Mouse (Mus musculus) kidney, embryonic 16.5 days (tissue): ENCODE measurements around the gene Rexo4. TPM values are rescaled to one million over a fixed set of nuclear protein-coding genes. Genes with fewer than 3 reads are reported as not detected.

ENCODE experiments used
- ATAC-seq: fragments of 200-750 bp; cut with Nextera tagmentation; 2 replicates; pipeline ENCODE4 v1.8.0; 2017; ENCODE audit warnings: moderate TSS enrichment; ENCODE audit not compliant: low FRiP score, low TSS enrichment
- H3K27ac ChIP-seq: fragments of 300-500 bp; sonication (generic); 2 replicates; pipeline ENCODE4 v1.5.1; 2014; ENCODE audit warnings: low read length
- H3K27me3 ChIP-seq: fragments of 300-500 bp; sonication (generic); 2 replicates; pipeline ENCODE4 v1.6.1; 2014; ENCODE audit warnings: low read length, control low read depth, mixed read lengths; ENCODE audit not compliant: insufficient read depth
- H3K36me3 ChIP-seq: fragments of 300-500 bp; sonication (generic); 2 replicates; pipeline ENCODE4 v1.6.1; 2014; ENCODE audit warnings: low read length, control low read depth, mixed read lengths; ENCODE audit not compliant: insufficient read depth
- H3K4me1 ChIP-seq: fragments of 300-500 bp; sonication (generic); 2 replicates; pipeline ENCODE4 v1.6.1; 2014; ENCODE audit warnings: low read length, control low read depth, mixed read lengths; ENCODE audit not compliant: insufficient read depth
- H3K4me2 ChIP-seq: fragments of 300-500 bp; sonication (generic); replicated peaks from 2 replicates; pipeline ENCODE4 v1.6.1; 2014; ENCODE audit warnings: low read depth, low read length
- H3K4me3 ChIP-seq: fragments of 300-500 bp; sonication (generic); 2 replicates; pipeline ENCODE4 v1.5.1; 2014; ENCODE audit warnings: mild to moderate bottlenecking, low read length
- H3K9ac ChIP-seq: fragments of 300-500 bp; sonication (generic); replicated peaks from 2 replicates; pipeline ENCODE4 v1.6.1; 2014; ENCODE audit warnings: low read length
- H3K9me3 ChIP-seq: fragments of 300-500 bp; sonication (generic); 2 replicates; pipeline ENCODE4 v1.6.1; 2016; ENCODE audit warnings: low read length, control low read depth
- WGBS: fragments of 180-500 bp; shearing (Covaris S2); extraction: QIAGEN DNeasy Blood & Tissue Kit; methylation state at CpG from one replicate; pipeline ENCODE4 v1.1.7; 2014; 5-methylcytosine and 5-hydroxymethylcytosine counted together
- polyA plus RNA-seq: library from polyadenylated mRNA; unstranded; fragments of >200 nt; fragmentation: Nextera tagmentation; extraction: Ambion mirVana; gene quantifications from 2 replicates; pipeline ENCODE4 v1.2.1, GENCODE M21; 2015

Gene Rexo4
- polyA plus RNA-seq, 1 experiment from 2014 or later = 52.6 TPM

GRCm38 (mm10) chr2:26951346-26951905 is 12.8 kb downstream of the Rexo4 start:
- H3K36me3 ChIP-seq = peaks cover 46% of the 10 kb centered on the region

DNA sequence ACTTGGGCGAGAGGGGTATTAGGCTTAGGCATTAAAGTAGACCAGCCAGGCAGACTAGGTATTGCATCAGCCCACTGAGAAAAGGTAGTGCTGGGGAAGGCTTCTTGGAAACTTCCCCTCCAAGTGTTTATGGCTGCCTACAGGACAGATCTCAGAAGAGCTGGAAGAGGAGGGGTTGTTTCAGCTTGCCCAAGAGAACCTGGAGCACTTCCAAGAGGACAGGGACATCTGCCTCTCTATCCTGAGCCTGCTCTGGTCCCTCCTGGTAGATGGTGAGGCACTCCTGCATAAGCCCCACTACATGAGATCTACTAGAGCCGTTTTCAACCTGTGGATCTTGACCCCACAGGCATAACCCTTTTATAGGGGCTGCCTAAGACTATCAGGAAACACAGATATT is 13.8 kb downstream of the Rexo4 start:
- ATAC-seq = no peak
- Histone ChIP-seq H3K4me2 (no peak overlapping the region), H3K27me3 (no peaks in the 10 kb centered on the region), H3K9ac (no peak overlapping the region), H3K27ac (no peak overlapping the region), H3K4me1 (no peaks in the 10 kb centered on the region), H3K36me3 (peaks cover 36% of the 10 kb centered on the region), H3K9me3 (no peaks in the 10 kb centered on the region), H3K4me3 (no peak overlapping the region)
- WGBS = 86% methylated on average over 2 of the region's 2 CpGs

More at GRCm38 (mm10) chr2:26951346-26951905, 12.8 kb downstream of the Rexo4 start:
- Histone ChIP-seq H3K27ac (no peak overlapping the region), H3K4me2 (no peak overlapping the region), H3K27me3 (no peaks in the 10 kb centered on the region), H3K9me3 (no peaks in the 10 kb centered on the region), H3K4me1 (no peaks in the 10 kb centered on the region), H3K4me3 (no peak overlapping the region), H3K9ac (no peak overlapping the region)
- ATAC-seq = no peak
- 89% methylated on average over 8 of the region's 8 CpGs for WGBS

- H3K36me3 ChIP-seq = no peaks in the 10 kb centered on the region
- no peaks in the 10 kb centered on the region for H3K27me3 ChIP-seq
- no peak for ATAC-seq
- 74% methylated on average over 3 of the region's 3 CpGs for WGBS
- no peak overlapping the region for H3K4me2 ChIP-seq
- no peak overlapping the region for H3K27ac ChIP-seq
- no peak overlapping the region for H3K4me3 ChIP-seq
- no peaks in the 10 kb centered on the region for H3K9me3 ChIP-seq
- H3K4me1 ChIP-seq = no peaks in the 10 kb centered on the region
- H3K9ac ChIP-seq = no peak overlapping the region
These were observed 20.9 kb downstream of the Rexo4 start for GRCm38 (mm10) chr2:26943253-26943652.

GRCm38 (mm10) chr2:26941539-26941938 is 22.6 kb downstream of the Rexo4 start:
- 42% methylated on average over 5 of the region's 5 CpGs for WGBS
- ATAC-seq = no peak
- Histone ChIP-seq H3K4me1 (no peaks in the 10 kb centered on the region), H3K9me3 (no peaks in the 10 kb centered on the region), H3K27ac (no peak overlapping the region), H3K9ac (no peak overlapping the region), H3K4me2 (no peak overlapping the region), H3K4me3 (no peak overlapping the region), H3K27me3 (no peaks in the 10 kb centered on the region), H3K36me3 (no peaks in the 10 kb centered on the region)

DNA sequence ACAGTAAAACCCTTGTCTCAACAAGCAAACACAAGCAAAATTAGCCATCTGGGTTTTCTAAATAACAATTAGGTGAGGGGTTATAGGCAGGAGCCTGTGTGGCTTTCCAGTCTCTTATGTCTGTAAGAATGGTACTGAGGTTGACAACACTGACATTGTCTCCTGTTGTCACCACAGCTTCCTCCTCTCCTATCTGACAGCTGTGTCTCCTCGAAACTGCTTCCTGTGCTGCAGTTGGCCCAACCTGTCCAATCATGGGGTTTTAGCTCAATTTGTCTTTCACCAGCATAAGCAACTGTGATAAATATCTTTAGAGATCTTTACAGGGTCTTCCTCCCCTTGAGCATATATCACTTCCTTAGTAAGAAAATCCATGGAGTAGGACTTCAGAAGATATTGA is 27.8 kb downstream of the Rexo4 start:
- H3K9ac ChIP-seq = no peak overlapping the region
- no peaks in the 10 kb centered on the region for H3K27me3 ChIP-seq
- WGBS = 65% methylated on average over 1 of the region's 1 CpGs
- no peak overlapping the region for H3K4me3 ChIP-seq
- no peaks in the 10 kb centered on the region for H3K9me3 ChIP-seq
- no peak for ATAC-seq
- H3K36me3 ChIP-seq = no peaks in the 10 kb centered on the region
- H3K4me1 ChIP-seq = peaks cover 12% of the 10 kb centered on the region
- H3K4me2 ChIP-seq = no peak overlapping the region
- H3K27ac ChIP-seq = no peak overlapping the region

DNA sequence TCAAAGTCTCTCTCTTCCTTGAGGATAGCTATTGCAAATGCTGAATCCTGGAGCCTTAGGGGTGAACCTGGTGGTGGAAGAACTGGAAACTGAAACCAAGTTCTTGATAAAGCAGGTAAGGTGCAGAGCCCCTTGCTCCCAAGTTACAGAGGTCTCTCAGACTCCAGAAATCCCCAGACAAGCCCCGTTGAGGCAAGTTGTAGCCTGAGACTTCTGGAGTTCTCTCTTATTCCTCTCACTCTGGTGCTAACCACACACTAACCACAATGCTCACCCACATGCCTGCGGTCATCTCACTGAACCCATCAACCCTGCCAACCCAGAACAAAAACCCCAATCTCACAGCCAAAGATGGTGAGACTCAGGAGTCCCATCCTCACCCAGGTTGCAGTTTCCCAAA is 28.9 kb downstream of the Rexo4 start:
- peaks cover 9% of the 10 kb centered on the region for H3K36me3 ChIP-seq

DNA sequence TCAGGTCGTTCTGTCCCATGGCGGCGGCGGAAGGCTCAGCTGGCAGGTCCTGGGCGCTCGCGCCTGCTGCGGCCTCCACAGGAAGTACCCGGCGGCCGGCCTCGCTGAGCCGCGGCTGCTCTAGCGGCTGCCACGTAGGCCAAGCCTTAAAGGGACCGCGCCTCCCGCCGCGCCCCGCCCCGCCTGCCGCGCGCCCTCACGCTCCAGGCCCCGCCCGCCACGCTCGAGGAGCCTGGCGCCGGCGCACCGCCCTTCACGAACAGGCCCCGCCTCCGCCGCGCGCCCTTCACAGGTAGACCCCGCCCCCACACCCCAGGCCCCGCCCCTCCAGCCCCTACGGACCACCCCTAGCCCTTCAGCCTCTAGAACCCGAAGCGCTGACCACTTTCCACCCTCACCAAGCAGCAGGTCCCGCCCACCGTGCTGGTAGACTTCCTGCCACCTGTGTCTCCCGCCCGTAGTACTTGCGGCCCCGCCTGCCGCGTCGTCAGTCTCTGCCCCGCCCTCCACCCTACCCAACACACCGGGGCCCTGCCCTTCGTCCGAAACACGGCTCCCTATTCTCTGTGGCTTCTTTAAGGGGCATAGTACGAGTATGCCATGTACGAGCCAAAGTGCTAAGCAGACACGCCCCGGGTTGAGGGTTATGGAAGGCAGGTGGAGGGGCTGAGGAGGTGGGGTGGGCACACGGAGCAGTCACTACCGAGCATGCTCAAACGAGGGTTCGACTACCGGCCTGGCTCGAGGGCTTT is 30.7 kb downstream of the Rexo4 start, which contains the start of the genes Surf4 and Stkld1:
TSS of gene Surf4 (minus strand) at position 625 of the 752 bp plus-strand sequence.
TSS of gene Stkld1 (plus strand) at position 744 of the 752 bp plus-strand sequence.
- peak within 1 kb of the TSS; percentile 93 for H3K27ac ChIP-seq
- H3K36me3 ChIP-seq = peaks cover 21% of the 10 kb centered on the region
- no peaks in the 10 kb centered on the region for H3K27me3 ChIP-seq
- H3K9me3 ChIP-seq = no peaks in the 10 kb centered on the region
- under 1% methylated on average over 51 of the region's 70 CpGs for WGBS
- H3K4me3 ChIP-seq = peak within 1 kb of the TSS; percentile 68
- peak within 1 kb of the TSS; percentile 75 for H3K4me2 ChIP-seq
- H3K4me1 ChIP-seq = peaks cover 20% of the 10 kb centered on the region
- peak within 1 kb of the TSS; percentile 99 for H3K9ac ChIP-seq
- ATAC-seq = peak; percentile 96

More for the DNA sequence above, 28.9 kb downstream of the Rexo4 start:
- H3K9ac ChIP-seq = no peak overlapping the region
- no peak overlapping the region for H3K27ac ChIP-seq
- no peak overlapping the region for H3K4me3 ChIP-seq
- H3K4me1 ChIP-seq = peaks cover 20% of the 10 kb centered on the region
- no peak overlapping the region for H3K4me2 ChIP-seq
- H3K9me3 ChIP-seq = no peaks in the 10 kb centered on the region
- H3K27me3 ChIP-seq = no peaks in the 10 kb centered on the region
- WGBS = 86% methylated on average over 2 of the region's 2 CpGs
- no peak for ATAC-seq

- Histone ChIP-seq H3K36me3 (peaks cover 26% of the 10 kb centered on the region), H3K4me1 (peaks cover 20% of the 10 kb centered on the region), H3K4me3 (peak overlapping the region; percentile 68), H3K9ac (peak overlapping the region; percentile 99), H3K9me3 (no peaks in the 10 kb centered on the region), H3K4me2 (peak overlapping the region; percentile 65), H3K27me3 (no peaks in the 10 kb centered on the region), H3K27ac (peak overlapping the region; percentile 93)
- ATAC-seq = no peak; the same call in none of the 2 replicates
- WGBS = under 1% methylated on average over 45 of the region's 49 CpGs
These were observed 31.5 kb downstream of the Rexo4 start for GRCm38 (mm10) chr2:26932473-26933303.

DNA sequence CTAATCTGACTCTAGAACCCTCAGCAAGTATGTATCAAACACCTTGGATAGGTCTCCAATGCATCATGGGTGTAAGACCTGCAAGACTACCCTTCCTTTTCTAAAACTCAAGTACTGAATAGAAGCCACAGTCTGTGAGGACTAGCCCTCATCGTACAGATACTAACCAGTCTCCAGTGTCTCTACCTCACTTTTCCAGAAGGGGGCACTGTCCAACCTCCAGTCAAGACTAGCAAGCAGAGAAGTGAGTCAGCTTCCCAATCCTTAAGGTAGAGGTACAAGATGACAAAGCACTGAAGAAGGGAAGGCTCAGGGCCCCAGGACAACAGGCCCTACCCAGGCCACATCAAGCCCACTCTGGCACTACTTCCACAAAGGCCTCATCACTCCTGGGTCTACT is 33.8 kb downstream of the Rexo4 start:
- WGBS = 50% methylated on average over 1 of the region's 1 CpGs
- no peak for ATAC-seq
- H3K9me3 ChIP-seq = no peaks in the 10 kb centered on the region
- H3K27me3 ChIP-seq = no peaks in the 10 kb centered on the region
- H3K9ac ChIP-seq = no peak overlapping the region
- peaks cover 20% of the 10 kb centered on the region for H3K4me1 ChIP-seq
- no peak overlapping the region for H3K4me2 ChIP-seq
- peaks cover 38% of the 10 kb centered on the region for H3K36me3 ChIP-seq
- no peak overlapping the region for H3K27ac ChIP-seq
- H3K4me3 ChIP-seq = no peak overlapping the region
